Mouse (Mus musculus) cortical plate, adult 2 months (tissue): ENCODE measurements around the gene Whrn.

ENCODE experiments used
- CTCF ChIP-seq: fragments of 200-500 bp; IDR thresholded peaks from 2 replicates; pipeline ENCODE4 v1.5.1; 2011; ENCODE audit warnings: mild to moderate bottlenecking, control low read depth, low read length; ENCODE audit not compliant: insufficient read depth; ENCODE audit errors: extremely low read depth
- POLR2A ChIP-seq: fragments of 200-500 bp; IDR thresholded peaks from 2 replicates; pipeline ENCODE4 v1.6.1; 2011; ENCODE audit warnings: mild to moderate bottlenecking, low read length, control low read depth; ENCODE audit not compliant: insufficient read depth; ENCODE audit errors: extremely low read depth

DNA sequence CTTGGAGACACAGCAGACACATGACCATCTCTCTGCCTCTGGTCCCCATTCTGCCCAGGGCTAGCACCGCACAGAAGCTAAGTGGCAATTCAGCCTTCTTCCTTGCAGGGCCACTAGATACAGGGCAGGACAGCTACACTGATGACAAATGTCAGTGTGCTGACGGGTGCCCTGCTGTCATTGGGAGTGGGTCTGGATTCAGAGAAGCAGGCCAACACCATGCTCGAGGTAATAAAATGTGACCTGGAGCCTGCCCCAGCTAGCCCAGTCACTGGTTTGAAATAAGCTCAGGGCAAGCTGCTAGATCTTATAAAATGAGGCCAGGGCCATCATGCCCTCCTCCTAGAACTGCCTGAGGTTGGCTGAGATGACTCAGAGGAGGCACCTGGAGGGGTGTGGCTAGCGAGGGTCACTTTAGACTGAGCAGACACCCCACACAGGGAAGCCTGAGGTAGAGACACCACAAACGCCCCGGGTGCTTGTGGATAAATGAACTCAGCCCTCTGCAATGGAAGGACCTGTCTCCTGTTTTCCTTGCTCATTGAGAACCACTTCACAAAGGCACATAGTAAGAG is 41.8 kb downstream of the Whrn start:
- TF ChIP-seq CTCF (no peak), POLR2A (no peak)
